Mouse (Mus musculus) embryonic facial prominence, embryonic 12.5 days (tissue): ENCODE results near the gene Gstp3. TPM values are rescaled to one million over a fixed set of nuclear protein-coding genes. Genes with fewer than 3 reads are reported as not detected.

Experiments
- ATAC-seq: fragments of 200-750 bp; cut with Nextera tagmentation; 2 replicates; pipeline ENCODE4 v1.8.0; 2017; ENCODE audit not compliant: insufficient number of reproducible peaks, insufficient read depth, low FRiP score, low TSS enrichment
- H3K27ac ChIP-seq: fragments of 300-500 bp; sonication (generic); 2 replicates; pipeline ENCODE4 v1.5.1; 2016; ENCODE audit warnings: mild to moderate bottlenecking
- H3K27me3 ChIP-seq: fragments of 300-500 bp; sonication (generic); 2 replicates; pipeline ENCODE4 v1.6.1; 2016; ENCODE audit warnings: mild to moderate bottlenecking, moderate library complexity
- H3K36me3 ChIP-seq: fragments of 300-500 bp; sonication (generic); 2 replicates; pipeline ENCODE4 v1.6.1; 2016; ENCODE audit warnings: mild to moderate bottlenecking
- H3K4me1 ChIP-seq: fragments of 300-500 bp; sonication (generic); 2 replicates; pipeline ENCODE4 v1.6.1; 2016
- H3K4me2 ChIP-seq: fragments of 300-500 bp; sonication (generic); replicated peaks from 2 replicates; pipeline ENCODE4 v1.6.1; 2016; ENCODE audit warnings: mild to moderate bottlenecking, moderate library complexity
- H3K4me3 ChIP-seq: fragments of 300-500 bp; sonication (generic); 2 replicates; pipeline ENCODE4 v1.5.1; 2016; ENCODE audit warnings: mild to moderate bottlenecking
- H3K9ac ChIP-seq: fragments of 300-500 bp; sonication (generic); 2 replicates; pipeline ENCODE4 v1.6.1; 2016; ENCODE audit warnings: mild to moderate bottlenecking, moderate library complexity
- H3K9me3 ChIP-seq: fragments of 300-500 bp; sonication (generic); 2 replicates; pipeline ENCODE4 v1.6.1; 2016; ENCODE audit warnings: mild to moderate bottlenecking, moderate library complexity
- WGBS: fragments of 180-500 bp; shearing (Covaris S2); methylation state at CpG from one replicate; pipeline ENCODE4 v1.1.7; 2016; 5-methylcytosine and 5-hydroxymethylcytosine counted together
- polyA plus RNA-seq: library from polyadenylated mRNA; unstranded; fragments of >200 nt; fragmentation: Nextera tagmentation; extraction: Ambion mirVana; gene quantifications from 2 replicates; pipeline ENCODE4 v1.2.1, GENCODE M21; 2016

Gene Gstp3
- polyA plus RNA-seq = not detected in 2 replicates

- no peaks in the 10 kb centered on the region for H3K27me3 ChIP-seq
- H3K4me2 ChIP-seq = no peak within 1 kb of the TSS
- WGBS = 81% methylated on average over 15 of the region's 15 CpGs
- no peaks in the 10 kb centered on the region for H3K9me3 ChIP-seq
- ATAC-seq = no peak
- H3K4me3 ChIP-seq = no peak within 1 kb of the TSS
- no peak within 1 kb of the TSS for H3K27ac ChIP-seq
- no peak within 1 kb of the TSS for H3K9ac ChIP-seq
- 0 out of 2 replicates have a peak, but pooled peaks cover 3% of the 10 kb centered on the region for H3K4me1 ChIP-seq
- no peaks in the 10 kb centered on the region for H3K36me3 ChIP-seq
Measured at GRCm38 (mm10) chr19:4059069-4059740, at the start of gene Gstp3. TSS of gene Gstp3 (minus strand) at chr19:4059569.

- Histone ChIP-seq H3K9ac (no peak overlapping the region), H3K4me3 (no peak overlapping the region), H3K4me1 (peaks cover 4% of the 10 kb centered on the region; the same call in 1 of the 2 replicates), H3K27me3 (0 out of 2 replicates have a peak, but pooled peaks cover 4% of the 10 kb centered on the region), H3K27ac (no peak overlapping the region), H3K36me3 (peaks cover 21% of the 10 kb centered on the region), H3K4me2 (no peak overlapping the region), H3K9me3 (no peaks in the 10 kb centered on the region)
- WGBS = 81% methylated on average over 9 of the region's 9 CpGs
- ATAC-seq = no peak
Measured at GRCm38 (mm10) chr19:4108535-4108934, 49.2 kb upstream of the Gstp3 start.

- Histone ChIP-seq H3K4me3 (no peak overlapping the region), H3K4me1 (0 out of 2 replicates have a peak, but pooled peaks cover under 1% of the 10 kb centered on the region), H3K4me2 (no peak overlapping the region), H3K36me3 (peaks cover 3% of the 10 kb centered on the region; the same call in 1 of the 2 replicates), H3K27me3 (peaks cover 13% of the 10 kb centered on the region), H3K27ac (no peak overlapping the region), H3K9me3 (no peaks in the 10 kb centered on the region), H3K9ac (no peak overlapping the region)
- WGBS = 89% methylated on average over 14 of the region's 14 CpGs
- ATAC-seq = no peak
Measured at GRCm38 (mm10) chr19:4106654-4107053, 47.3 kb upstream of the Gstp3 start.

- ATAC-seq = no peak
Measured at GRCm38 (mm10) chr19:4104675-4105194, 45.4 kb upstream of the Gstp3 start.

GRCm38 (mm10) chr19:4103792-4104191, 44.4 kb upstream of the Gstp3 start:
- no peak overlapping the region for H3K4me2 ChIP-seq
- no peak overlapping the region for H3K27ac ChIP-seq
- 80% methylated on average over 3 of the region's 3 CpGs for WGBS
- H3K4me1 ChIP-seq = peaks cover 20% of the 10 kb centered on the region
- no peak for ATAC-seq
- H3K4me3 ChIP-seq = no peak overlapping the region
- no peaks in the 10 kb centered on the region for H3K9me3 ChIP-seq
- H3K36me3 ChIP-seq = no peaks in the 10 kb centered on the region
- H3K27me3 ChIP-seq = peaks cover 38% of the 10 kb centered on the region
- H3K9ac ChIP-seq = no peak overlapping the region

More at GRCm38 (mm10) chr19:4104675-4105194, 45.4 kb upstream of the Gstp3 start:
- Histone ChIP-seq H3K9me3 (no peaks in the 10 kb centered on the region), H3K27ac (no peak overlapping the region), H3K36me3 (no peaks in the 10 kb centered on the region), H3K4me3 (no peak overlapping the region), H3K27me3 (peaks cover 32% of the 10 kb centered on the region), H3K4me1 (peaks cover 14% of the 10 kb centered on the region), H3K9ac (no peak overlapping the region; the same call in 1 of the 2 replicates), H3K4me2 (no peak overlapping the region)
- WGBS = 91% methylated on average over 16 of the region's 16 CpGs

GRCm38 (mm10) chr19:4103294-4103693, 43.9 kb upstream of the Gstp3 start:
- H3K4me3 ChIP-seq = no peak overlapping the region
- H3K9me3 ChIP-seq = no peaks in the 10 kb centered on the region
- 93% methylated on average over 18 of the region's 18 CpGs for WGBS
- H3K4me1 ChIP-seq = peaks cover 20% of the 10 kb centered on the region
- no peak overlapping the region for H3K4me2 ChIP-seq
- H3K27me3 ChIP-seq = peaks cover 43% of the 10 kb centered on the region
- no peak for ATAC-seq
- H3K9ac ChIP-seq = no peak overlapping the region
- H3K27ac ChIP-seq = no peak overlapping the region
- H3K36me3 ChIP-seq = no peaks in the 10 kb centered on the region

- H3K36me3 ChIP-seq = no peaks in the 10 kb centered on the region
- peaks cover 44% of the 10 kb centered on the region for H3K27me3 ChIP-seq
- H3K4me3 ChIP-seq = no peak overlapping the region
Measured at GRCm38 (mm10) chr19:4102626-4103025, 43.3 kb upstream of the Gstp3 start.

GRCm38 (mm10) chr19:4102049-4102448, 42.7 kb upstream of the Gstp3 start:
- Histone ChIP-seq H3K27me3 (peaks cover 44% of the 10 kb centered on the region), H3K4me2 (no peak overlapping the region), H3K4me3 (no peak overlapping the region), H3K36me3 (no peaks in the 10 kb centered on the region), H3K27ac (no peak overlapping the region), H3K4me1 (peaks cover 28% of the 10 kb centered on the region), H3K9ac (no peak overlapping the region), H3K9me3 (no peaks in the 10 kb centered on the region)
- 77% methylated on average over 2 of the region's 2 CpGs for WGBS
- no peak for ATAC-seq

More at GRCm38 (mm10) chr19:4102626-4103025, 43.3 kb upstream of the Gstp3 start:
- Histone ChIP-seq H3K4me1 (peaks cover 24% of the 10 kb centered on the region), H3K9me3 (no peaks in the 10 kb centered on the region), H3K27ac (no peak overlapping the region), H3K4me2 (no peak overlapping the region), H3K9ac (no peak overlapping the region)
- WGBS = 92% methylated on average over 12 of the region's 12 CpGs
- ATAC-seq = no peak

GRCm38 (mm10) chr19:4101466-4101865, 42.1 kb upstream of the Gstp3 start:
- H3K9ac ChIP-seq = no peak overlapping the region
- WGBS = 50% methylated on average over 6 of the region's 6 CpGs
- H3K27ac ChIP-seq = no peak overlapping the region
- H3K4me1 ChIP-seq = peaks cover 30% of the 10 kb centered on the region
- H3K9me3 ChIP-seq = no peaks in the 10 kb centered on the region
- peak overlapping the region; percentile 47 for H3K4me3 ChIP-seq
- H3K27me3 ChIP-seq = peaks cover 40% of the 10 kb centered on the region
- H3K4me2 ChIP-seq = peak overlapping the region; percentile 92
- H3K36me3 ChIP-seq = no peaks in the 10 kb centered on the region
- ATAC-seq = no peak

GRCm38 (mm10) chr19:4100718-4101261, 41.4 kb upstream of the Gstp3 start:
- Histone ChIP-seq H3K4me1 (peaks cover 35% of the 10 kb centered on the region), H3K4me3 (peak overlapping the region; percentile 47), H3K27me3 (peaks cover 40% of the 10 kb centered on the region), H3K9me3 (no peaks in the 10 kb centered on the region), H3K27ac (no peak overlapping the region), H3K4me2 (peak overlapping the region; percentile 92), H3K9ac (peak overlapping the region; percentile 20), H3K36me3 (no peaks in the 10 kb centered on the region)
- under 1% methylated on average over 46 of the region's 52 CpGs for WGBS
- ATAC-seq = no peak

- Histone ChIP-seq H3K4me1 (peaks cover 35% of the 10 kb centered on the region), H3K36me3 (no peaks in the 10 kb centered on the region), H3K9me3 (no peaks in the 10 kb centered on the region), H3K27me3 (peaks cover 40% of the 10 kb centered on the region), H3K4me3 (peak within 1 kb of the TSS; percentile 47), H3K9ac (peak within 1 kb of the TSS; percentile 37), H3K27ac (no peak within 1 kb of the TSS), H3K4me2 (peak within 1 kb of the TSS; percentile 92)
- 1% methylated on average over 53 of the region's 53 CpGs for WGBS
- no peak for ATAC-seq
Measured at GRCm38 (mm10) chr19:4099837-4100717, 40.7 kb upstream of the Gstp3 start, which contains the start of gene Pitpnm1. TSS of gene Pitpnm1 (plus strand) at chr19:4099998.
